Mouse (Mus musculus): Measurements from ENCODE around the gene Rbm18. TPM values are rescaled to one million over a fixed set of nuclear protein-coding genes. Genes with fewer than 3 reads are reported as not detected.

Rbm18 gene
- polyA plus RNA-seq, 1 experiment from 2014 or later, result 96.2 TPM

Other genes starting within 250 kb of the Rbm18 start
- 2.4 and 3.1 TPM in 2 replicates for gene Ttll11, start 156.9 kb downstream of the Rbm18 start, polyA plus RNA-seq (2016; fragmentation: Nextera tagmentation; extraction: Ambion mirVana)
- 185 and 199 TPM in 2 replicates for gene Ndufa8, start 87.4 kb downstream of the Rbm18 start, polyA plus RNA-seq (2016; fragmentation: Nextera tagmentation; extraction: Ambion mirVana)
- gene Morn5, start 87.3 kb downstream of the Rbm18 start, polyA plus RNA-seq (2016; fragmentation: Nextera tagmentation; extraction: Ambion mirVana), result 0.24 and 0.56 TPM in 2 replicates
- 15.5 and 22.3 TPM in 2 replicates for gene Lhx6, start 31.4 kb downstream of the Rbm18 start, polyA plus RNA-seq (2016; fragmentation: Nextera tagmentation; extraction: Ambion mirVana)
- 24.5 and 29.1 TPM in 2 replicates for gene Mrrf, start 384 bp downstream of the Rbm18 start, polyA plus RNA-seq (2016; fragmentation: Nextera tagmentation; extraction: Ambion mirVana)
- gene Ptgs1, start 93.7 kb upstream of the Rbm18 start, polyA plus RNA-seq (2016; fragmentation: Nextera tagmentation; extraction: Ambion mirVana), result 6.7 and 8.9 TPM in 2 replicates
- gene Olfr338, start 236.7 kb upstream of the Rbm18 start, polyA plus RNA-seq (2016; fragmentation: Nextera tagmentation; extraction: Ambion mirVana), result not detected in 2 replicates